Mouse (Mus musculus): ENCODE data around the gene Skint4.

The Skint4 gene

GRCm38 (mm10) chr4:112071716-112072115 lies at the start of gene Skint4:
Gene Skint4 (plus strand): TSS chr4:112072016.
- DNase-seq (ENCODE audit: low spot score in 2 of 2), result no peak

Measured in cerebellum, postnatal 4 days (tissue).